Mouse (Mus musculus) kidney, embryonic 14.5 days (tissue): ENCODE data around the gene Pak7. TPM values are rescaled to one million over a fixed set of nuclear protein-coding genes. Genes with fewer than 3 reads are reported as not detected.
"Not testable (repeated sequence)": the region's sequence is repeated elsewhere in the genome, so short reads cannot be mapped to it uniquely, and the experiment has no call there.

ENCODE experiments used
- ATAC-seq: fragments of 200-750 bp; cut with Nextera tagmentation; 2 replicates; pipeline ENCODE4 v1.8.0; 2017; ENCODE audit warnings: moderate number of reproducible peaks, mild to moderate bottlenecking, moderate TSS enrichment, moderate library complexity; ENCODE audit not compliant: low FRiP score, low TSS enrichment
- H3K27ac ChIP-seq: fragments of 300-500 bp; sonication (generic); 2 replicates; pipeline ENCODE4 v1.5.1; 2014; ENCODE audit warnings: low read depth, mild to moderate bottlenecking, low read length, moderate library complexity, mixed read lengths
- H3K27me3 ChIP-seq: fragments of 300-500 bp; sonication (generic); 2 replicates; pipeline ENCODE4 v1.6.1; 2014; ENCODE audit warnings: mild to moderate bottlenecking, low read length; ENCODE audit not compliant: control insufficient read depth, insufficient read depth
- H3K36me3 ChIP-seq: fragments of 300-500 bp; sonication (generic); 2 replicates; pipeline ENCODE4 v1.6.1; 2014; ENCODE audit warnings: low read length, mixed read lengths; ENCODE audit not compliant: control insufficient read depth, insufficient read depth
- H3K4me1 ChIP-seq: fragments of 300-500 bp; sonication (generic); 2 replicates; pipeline ENCODE4 v1.6.1; 2014; ENCODE audit warnings: low read length, mixed read lengths; ENCODE audit not compliant: control insufficient read depth, insufficient read depth
- H3K4me2 ChIP-seq: fragments of 300-500 bp; sonication (generic); replicated peaks from 2 replicates; pipeline ENCODE4 v1.6.1; 2014; ENCODE audit warnings: low read depth, mild to moderate bottlenecking, low read length
- H3K4me3 ChIP-seq: fragments of 300-500 bp; sonication (generic); 2 replicates; pipeline ENCODE4 v1.5.1; 2014; ENCODE audit warnings: mild to moderate bottlenecking, low read length
- H3K9ac ChIP-seq: fragments of 300-500 bp; sonication (generic); 2 replicates; pipeline ENCODE4 v1.6.1; 2014; ENCODE audit warnings: low read depth, mild to moderate bottlenecking, low read length, moderate library complexity
- H3K9me3 ChIP-seq: fragments of 300-500 bp; sonication (generic); 2 replicates; pipeline ENCODE4 v1.6.1; 2016; ENCODE audit warnings: low read length; ENCODE audit not compliant: control insufficient read depth
- WGBS: fragments of 180-500 bp; shearing (Covaris S2); extraction: QIAGEN DNeasy Blood & Tissue Kit; methylation state at CpG from one replicate; pipeline ENCODE4 v1.1.7; 2014; 5-methylcytosine and 5-hydroxymethylcytosine counted together
- polyA plus RNA-seq: library from polyadenylated mRNA; unstranded; fragments of >200 nt; fragmentation: Nextera tagmentation; extraction: Ambion mirVana; gene quantifications from 2 replicates; pipeline ENCODE4 v1.2.1, GENCODE M21; 2014

Gene Pak7
- polyA plus RNA-seq, 1 experiment from 2014 or later, result 1.6 TPM

DNA sequence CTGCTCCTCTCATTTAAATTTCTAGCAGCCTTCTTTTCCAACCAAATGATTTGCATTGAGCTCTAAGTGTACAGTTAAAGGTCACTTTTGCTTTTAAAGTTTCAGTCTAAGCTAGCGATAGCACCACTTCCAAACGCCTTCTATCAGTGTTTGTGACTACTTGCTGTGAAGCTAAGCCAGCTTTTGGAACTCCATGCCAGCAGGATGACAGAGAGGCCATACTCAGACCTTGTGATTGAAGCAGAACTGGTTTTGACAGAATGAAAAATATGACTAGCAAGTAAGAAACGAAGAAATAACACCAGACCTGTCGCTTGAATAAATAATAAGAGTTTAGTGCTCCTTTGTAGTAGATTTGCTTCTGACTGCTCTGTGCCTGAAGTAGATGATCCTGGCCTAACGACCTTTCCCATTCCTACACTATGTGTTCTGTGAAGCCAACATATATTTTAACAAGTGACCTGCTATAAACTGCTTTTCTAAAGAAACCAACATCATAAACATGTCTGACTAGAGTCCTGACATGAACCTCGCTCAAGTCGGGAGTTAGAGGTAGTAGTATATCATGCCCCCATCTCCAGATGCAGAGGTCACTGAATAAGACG, 38.0 kb downstream of the Pak7 start:
- WGBS, result 28% methylated on average over 8 of the region's 8 CpGs
- H3K27ac ChIP-seq, result no peak overlapping the region

DNA sequence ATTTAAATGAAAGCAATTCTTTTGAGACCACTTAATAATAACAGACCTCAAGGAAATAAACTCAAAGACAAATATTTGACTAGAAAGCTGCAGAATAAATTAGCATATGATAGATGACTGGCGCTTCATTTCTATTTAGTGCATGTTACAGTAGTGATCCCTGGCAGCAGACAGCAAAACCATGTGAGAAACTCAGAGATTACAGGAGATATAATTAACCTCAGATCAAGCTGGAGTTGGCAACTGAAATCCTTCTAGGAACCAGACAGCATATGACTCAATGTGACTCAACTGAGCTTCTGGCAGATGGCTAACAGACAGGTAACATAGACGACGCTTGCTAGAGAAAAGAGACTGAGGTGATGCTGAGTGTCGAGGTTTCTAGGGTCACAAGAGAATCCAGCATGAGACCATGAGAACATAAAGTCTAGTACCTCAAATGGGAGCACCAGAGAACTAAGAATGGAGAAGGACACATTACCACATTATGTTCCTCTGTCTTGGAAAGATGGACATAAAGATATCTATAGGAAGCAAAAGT, 43.5 kb downstream of the Pak7 start:
- not testable (repeated sequence) for H3K4me1 ChIP-seq, H3K36me3 ChIP-seq, H3K27ac ChIP-seq, ATAC-seq, H3K4me3 ChIP-seq, H3K9me3 ChIP-seq, H3K9ac ChIP-seq, H3K27me3 ChIP-seq, H3K4me2 ChIP-seq
- WGBS, result 86% methylated on average over 4 of the region's 4 CpGs

More for the DNA sequence above, 38.0 kb downstream of the Pak7 start:
- Histone ChIP-seq H3K4me3 (no peak overlapping the region), H3K27me3 (no peaks in the 10 kb centered on the region), H3K9me3 (no peaks in the 10 kb centered on the region), H3K36me3 (no peaks in the 10 kb centered on the region), H3K9ac (no peak overlapping the region), H3K4me1 (no peaks in the 10 kb centered on the region), H3K4me2 (no peak overlapping the region)
- peak; percentile 87 for ATAC-seq

DNA sequence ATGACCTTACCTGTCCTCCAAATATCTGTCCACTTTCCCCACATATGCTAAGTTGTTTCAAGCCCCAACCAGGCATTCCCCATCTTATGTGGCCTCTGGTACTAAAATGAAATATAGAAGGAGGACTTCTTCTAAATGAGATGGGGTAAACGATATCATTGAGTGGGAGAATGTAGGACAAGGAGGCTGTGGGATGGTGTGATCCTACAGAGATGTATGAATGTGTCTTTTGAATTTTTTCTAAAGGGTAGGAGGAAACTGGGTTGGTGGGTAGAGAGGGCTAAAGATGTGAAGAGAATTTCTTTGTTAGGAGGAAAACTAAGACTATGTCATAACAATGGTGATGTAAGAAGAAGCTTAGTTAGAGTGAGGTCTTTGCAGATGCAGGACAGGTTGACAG, 57.8 kb downstream of the Pak7 start:
- no peak for ATAC-seq
- 76% methylated on average over 1 of the region's 1 CpGs for WGBS
- H3K9me3 ChIP-seq, result no peaks in the 10 kb centered on the region

DNA sequence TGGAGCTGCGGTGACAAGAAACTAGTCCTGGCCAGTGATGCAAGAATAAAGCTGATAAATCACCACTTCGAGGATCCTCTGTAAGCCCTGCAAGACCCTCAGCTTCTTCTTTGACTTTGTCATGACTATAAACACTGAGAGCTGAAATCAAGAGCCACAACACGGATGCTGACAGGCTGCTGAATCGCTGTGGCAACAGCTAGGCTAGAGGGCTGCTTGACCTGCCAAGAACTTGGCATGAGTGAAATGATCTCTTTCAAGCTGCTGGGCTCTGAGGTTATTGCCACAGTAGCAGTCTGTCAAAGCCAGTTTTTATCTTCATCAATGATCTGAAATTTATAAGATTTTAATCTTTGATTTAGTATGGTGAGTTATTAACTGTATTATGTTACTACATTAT, 62.1 kb downstream of the Pak7 start:
- Histone ChIP-seq H3K4me3 (no peak overlapping the region), H3K36me3 (no peaks in the 10 kb centered on the region), H3K27ac (no peak overlapping the region), H3K9ac (no peak overlapping the region), H3K27me3 (no peaks in the 10 kb centered on the region), H3K9me3 (no peaks in the 10 kb centered on the region), H3K4me1 (no peaks in the 10 kb centered on the region), H3K4me2 (no peak overlapping the region)
- no peak for ATAC-seq
- WGBS, result 68% methylated on average over 4 of the region's 4 CpGs

More for the DNA sequence above, 57.8 kb downstream of the Pak7 start:
- Histone ChIP-seq H3K4me1 (no peaks in the 10 kb centered on the region), H3K36me3 (no peaks in the 10 kb centered on the region), H3K4me3 (no peak overlapping the region), H3K4me2 (no peak overlapping the region), H3K27ac (no peak overlapping the region), H3K9ac (no peak overlapping the region), H3K27me3 (no peaks in the 10 kb centered on the region)

DNA sequence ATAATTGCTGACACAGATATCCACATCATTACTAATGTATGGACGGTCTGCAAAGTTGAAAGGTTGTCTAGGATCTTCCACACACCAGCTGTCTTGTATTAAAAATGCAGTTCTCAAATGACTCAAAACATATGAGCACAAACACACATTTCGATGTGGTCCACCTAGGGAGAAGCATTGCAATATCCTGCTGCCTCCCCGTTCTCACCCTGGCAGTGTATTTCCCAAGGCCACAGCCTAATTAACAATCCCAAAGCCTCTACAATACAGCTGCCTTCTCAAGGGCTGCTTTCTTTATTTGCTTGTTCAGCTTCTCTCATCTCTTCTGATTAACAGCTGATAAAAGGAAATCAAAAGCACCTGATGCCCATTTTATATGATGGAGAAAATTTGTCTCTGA, 78.5 kb downstream of the Pak7 start:
- no peak overlapping the region for H3K9ac ChIP-seq
- H3K4me3 ChIP-seq, result no peak overlapping the region
- H3K4me2 ChIP-seq, result no peak overlapping the region
- no peaks in the 10 kb centered on the region for H3K27me3 ChIP-seq
- H3K9me3 ChIP-seq, result no peaks in the 10 kb centered on the region
- WGBS, result 84% methylated on average over 3 of the region's 3 CpGs
- H3K36me3 ChIP-seq, result no peaks in the 10 kb centered on the region
- H3K27ac ChIP-seq, result no peak overlapping the region
- H3K4me1 ChIP-seq, result no peaks in the 10 kb centered on the region
- no peak for ATAC-seq

DNA sequence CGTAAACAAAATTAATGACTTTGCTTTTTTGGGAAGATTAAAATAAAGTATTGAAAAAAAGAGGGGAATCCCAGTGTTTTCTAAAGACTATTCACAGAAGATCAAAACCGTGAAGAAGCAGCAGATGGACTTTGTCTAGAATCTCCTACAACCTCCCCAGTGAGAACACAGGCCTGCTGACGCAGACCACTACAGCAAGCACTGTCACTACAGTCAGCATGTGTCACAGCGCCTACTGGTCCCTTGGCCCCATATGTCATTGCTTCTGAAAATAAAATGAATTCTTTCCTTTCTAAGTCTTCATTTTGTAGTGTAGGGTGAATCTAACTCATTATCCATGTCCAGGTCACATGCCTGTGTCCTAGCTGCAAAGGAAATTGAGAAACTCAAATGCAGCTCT, 79.0 kb downstream of the Pak7 start:
- no peak overlapping the region for H3K4me2 ChIP-seq
- H3K9ac ChIP-seq, result no peak overlapping the region
- H3K4me3 ChIP-seq, result no peak overlapping the region
- ATAC-seq, result no peak
- 85% methylated on average over 4 of the region's 4 CpGs for WGBS
- no peaks in the 10 kb centered on the region for H3K27me3 ChIP-seq
- H3K36me3 ChIP-seq, result no peaks in the 10 kb centered on the region
- no peaks in the 10 kb centered on the region for H3K9me3 ChIP-seq
- no peak overlapping the region for H3K27ac ChIP-seq
- no peaks in the 10 kb centered on the region for H3K4me1 ChIP-seq

DNA sequence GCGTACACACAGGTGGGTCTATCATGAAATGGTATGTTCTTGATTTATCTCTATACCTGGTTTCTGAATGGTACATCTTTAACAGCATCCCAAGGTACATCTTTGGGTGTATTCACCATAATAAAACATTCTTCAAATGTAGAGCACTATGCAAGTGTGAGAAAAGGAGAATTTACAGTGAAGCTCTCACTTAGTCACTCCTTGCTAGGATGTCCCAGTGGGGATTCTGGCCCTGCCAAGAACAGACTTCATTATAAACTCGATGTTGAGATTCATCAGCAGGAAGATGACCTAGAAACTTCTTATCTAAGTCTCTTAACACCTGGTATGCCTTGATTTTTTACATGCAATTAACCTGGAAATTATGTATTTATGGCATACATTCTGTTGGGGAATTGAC, 85.6 kb downstream of the Pak7 start:
- no peak for ATAC-seq
- 70% methylated on average over 2 of the region's 2 CpGs for WGBS
- H3K4me3 ChIP-seq, result no peak overlapping the region
- H3K9me3 ChIP-seq, result no peaks in the 10 kb centered on the region
- no peak overlapping the region for H3K27ac ChIP-seq
- no peaks in the 10 kb centered on the region for H3K27me3 ChIP-seq
- H3K9ac ChIP-seq, result no peak overlapping the region
- no peak overlapping the region for H3K4me2 ChIP-seq
- no peaks in the 10 kb centered on the region for H3K4me1 ChIP-seq
- no peaks in the 10 kb centered on the region for H3K36me3 ChIP-seq

DNA sequence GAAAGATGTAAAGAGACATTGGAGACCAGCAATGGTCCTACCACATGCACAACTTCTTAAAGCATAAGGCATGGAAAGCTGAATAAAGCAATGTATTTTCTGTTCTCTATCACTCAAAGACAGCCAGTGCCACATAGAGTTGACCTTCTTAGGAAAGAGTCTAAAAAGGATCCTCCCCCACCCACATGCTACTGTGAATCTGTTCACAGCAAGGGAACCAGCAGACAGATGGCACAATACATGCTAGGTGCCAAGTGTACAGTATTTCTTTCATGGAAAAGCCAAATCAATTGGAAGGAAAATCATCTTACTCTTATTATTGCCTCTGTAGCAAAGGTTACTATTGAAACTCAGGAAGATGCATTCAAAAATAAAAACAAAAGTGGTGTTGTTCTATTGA, 86.4 kb downstream of the Pak7 start:
- no peaks in the 10 kb centered on the region for H3K36me3 ChIP-seq
- H3K9ac ChIP-seq, result no peak overlapping the region
- no peaks in the 10 kb centered on the region for H3K4me1 ChIP-seq
- no peak overlapping the region for H3K4me2 ChIP-seq
- no peak for ATAC-seq
- H3K4me3 ChIP-seq, result no peak overlapping the region
- H3K27me3 ChIP-seq, result no peaks in the 10 kb centered on the region
- H3K27ac ChIP-seq, result no peak overlapping the region
- no peaks in the 10 kb centered on the region for H3K9me3 ChIP-seq

DNA sequence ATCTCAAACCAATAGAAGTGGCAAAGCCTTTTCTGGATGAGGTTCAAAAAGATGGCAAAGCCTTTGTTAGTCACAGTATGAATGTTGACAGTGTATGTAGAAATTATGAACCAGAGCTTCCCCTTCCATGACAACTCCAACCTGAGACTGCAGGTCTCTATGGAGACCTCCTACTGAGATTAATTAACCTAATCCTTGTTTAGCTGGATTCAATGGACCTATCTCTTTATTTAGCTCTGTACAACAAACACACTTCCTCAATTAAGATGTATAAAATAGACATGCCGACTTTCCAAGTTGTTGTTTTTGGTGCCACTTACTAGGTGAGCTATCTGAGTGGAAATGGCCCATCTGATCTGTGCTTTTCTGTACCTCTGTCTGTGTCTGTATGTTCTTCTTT, 90.4 kb downstream of the Pak7 start:
- Histone ChIP-seq H3K27me3 (no peaks in the 10 kb centered on the region), H3K27ac (no peak overlapping the region), H3K9me3 (no peaks in the 10 kb centered on the region), H3K36me3 (no peaks in the 10 kb centered on the region), H3K4me1 (no peaks in the 10 kb centered on the region), H3K4me3 (no peak overlapping the region), H3K9ac (no peak overlapping the region), H3K4me2 (no peak overlapping the region)
- ATAC-seq, result no peak
- WGBS, result 77% methylated on average over 1 of the region's 1 CpGs
